Mouse (Mus musculus) mature B cell (primary cell): ENCODE measurements around the gene Gm7145.
"Not testable (repeated sequence)": the region's sequence is repeated elsewhere in the genome, so short reads cannot be mapped to it uniquely, and the experiment has no call there.

Source experiments
- in situ Hi-C: fragments of 300-500 bp; cut with MboI; formaldehyde crosslinking; loops from 2 replicates; pipeline ENCODE4 v1.14.3; 2019

The Gm7145 gene

DNA sequence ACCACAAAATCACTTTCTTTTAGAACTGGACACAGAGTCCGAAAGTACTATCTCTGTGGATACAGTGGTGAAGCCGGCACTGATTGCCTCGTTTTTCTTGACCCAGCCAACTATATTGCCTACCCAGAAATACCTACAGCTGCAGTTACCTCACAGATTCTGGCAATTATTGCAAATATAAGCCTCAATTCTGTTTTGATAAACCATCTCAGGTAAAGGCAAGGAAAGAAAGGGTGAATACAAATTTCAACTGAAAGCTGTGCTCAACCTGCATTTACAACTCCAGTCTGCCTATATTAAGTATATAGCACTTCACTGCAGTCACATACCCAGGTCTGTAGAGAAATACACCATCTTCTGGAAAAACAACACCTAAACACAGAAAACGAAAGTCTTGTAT, at the start of gene Gm7145:
TSS of gene Gm7145 (plus strand) at position 301 of the 400 bp plus-strand sequence.
- in situ Hi-C loops = no loop called here

DNA sequence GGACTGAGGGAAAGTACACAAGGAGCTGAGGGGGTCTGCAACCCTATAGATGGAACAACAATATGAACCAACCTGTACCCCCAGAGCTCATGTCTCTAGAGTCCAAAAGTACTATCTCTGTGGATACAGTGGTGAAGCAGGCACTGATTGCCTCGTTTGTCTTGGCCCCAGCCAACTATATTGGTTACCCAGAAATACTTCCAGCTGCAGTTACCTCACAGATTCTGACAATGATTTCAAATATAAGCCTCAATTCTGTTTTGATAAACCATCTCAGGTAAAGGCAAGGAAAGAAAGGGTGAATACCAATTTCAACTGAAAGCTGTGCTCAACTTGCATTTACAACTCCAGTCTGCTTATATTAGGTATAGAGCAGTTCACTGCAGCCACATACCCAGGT, 38.0 kb upstream of the Gm7145 start, which contains the start of gene Gm28168:
TSS of gene Gm28168 (plus strand) at position 301 of the 400 bp plus-strand sequence.
- in situ Hi-C loops = not testable (repeated sequence)

DNA sequence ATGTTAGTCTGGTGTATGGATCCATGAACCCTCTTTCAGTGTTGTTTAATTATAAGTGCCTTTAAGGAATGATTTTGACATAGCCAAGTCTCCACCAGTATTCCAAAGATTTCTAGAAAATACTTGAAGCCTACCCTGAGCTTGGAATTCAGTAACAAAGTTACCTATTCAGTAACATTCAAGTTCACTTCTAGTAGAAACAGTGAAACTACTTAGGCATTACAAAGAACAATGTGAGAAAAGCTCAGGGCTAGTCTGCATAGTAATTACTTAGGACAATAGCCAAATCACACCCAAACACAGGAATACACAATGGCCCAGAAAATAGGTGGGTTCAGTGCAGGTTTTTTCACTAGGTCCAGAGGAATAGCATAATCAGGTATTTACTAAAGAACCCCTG, 38.1 kb downstream of the Gm7145 start:
- in situ Hi-C loops = not testable (repeated sequence)

DNA sequence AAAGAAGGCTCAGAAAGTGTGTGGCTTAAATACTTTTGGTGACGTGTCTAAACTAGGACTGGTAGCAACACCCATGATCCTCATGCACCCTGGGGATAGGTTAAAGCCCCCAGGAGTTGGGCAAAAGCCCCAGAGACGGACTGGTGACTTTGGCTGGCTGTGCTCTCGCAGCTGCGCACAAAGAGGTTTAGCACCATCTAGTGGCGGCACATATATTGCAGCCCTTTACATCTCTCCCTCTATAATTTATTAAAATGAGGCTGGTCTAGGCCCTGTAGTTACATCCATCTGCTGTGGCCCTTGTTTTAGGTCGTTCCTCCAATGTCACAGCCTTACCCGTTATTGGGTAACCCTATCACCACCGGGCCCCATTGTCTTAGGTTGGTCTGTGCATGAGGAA, 47.0 kb downstream of the Gm7145 start:
- in situ Hi-C loops = not testable (repeated sequence)
